Mouse (Mus musculus) CD4-positive helper T cell, adult 2 months (primary cell): ENCODE data around the gene Gm17651.

ENCODE experiments used
- DNase-seq: peaks from one replicate; pipeline ENCODE4 v3.0.0-alpha.2; 2012; ENCODE audit warnings: low read depth, missing footprints, low spot score

The Gm17651 gene

GRCm38 (mm10) chr3:97680631-97681320 is 6.3 kb upstream of the Gm17651 start:
- DNase-seq = peak; percentile 86

DNA sequence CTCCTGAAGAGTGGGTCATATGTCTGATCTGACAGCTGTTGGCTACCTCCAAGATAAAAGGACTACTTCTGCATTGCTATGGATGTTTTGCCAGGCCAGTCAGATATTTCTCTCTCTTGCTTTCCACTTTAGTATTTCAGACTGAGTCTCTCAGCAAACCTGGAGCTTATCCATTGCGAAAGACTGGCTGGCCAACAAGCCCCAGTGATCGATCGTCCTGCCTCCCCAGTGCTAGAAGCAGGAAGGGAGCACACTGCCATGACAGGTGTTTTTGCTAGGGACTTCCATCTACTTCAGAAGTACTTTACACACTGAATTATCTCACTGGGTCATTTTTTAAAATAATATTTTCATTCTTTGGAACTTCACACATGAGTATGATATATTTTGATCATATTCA is 3.9 kb upstream of the Gm17651 start:
- DNase-seq = no peak

DNA sequence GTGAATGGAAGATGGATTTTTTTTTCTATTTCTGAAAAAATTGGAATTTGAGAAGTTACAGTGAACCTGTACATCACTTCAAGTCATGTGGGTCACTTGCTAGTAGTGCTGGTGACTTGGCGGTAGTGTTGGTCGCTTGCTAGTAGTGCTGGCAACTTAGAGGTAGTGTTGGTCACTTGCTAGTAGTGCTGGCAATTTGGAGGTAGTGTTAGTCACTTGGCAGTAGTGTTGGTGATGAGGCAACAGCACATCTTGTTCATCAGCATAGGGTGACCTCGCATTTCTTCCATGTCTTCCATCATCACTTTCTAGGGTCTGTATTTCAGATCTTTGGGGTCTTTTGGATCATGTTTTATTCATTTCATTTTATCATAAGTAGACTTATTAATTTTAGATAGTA is 1.6 kb upstream of the Gm17651 start:
- DNase-seq = no peak

DNA sequence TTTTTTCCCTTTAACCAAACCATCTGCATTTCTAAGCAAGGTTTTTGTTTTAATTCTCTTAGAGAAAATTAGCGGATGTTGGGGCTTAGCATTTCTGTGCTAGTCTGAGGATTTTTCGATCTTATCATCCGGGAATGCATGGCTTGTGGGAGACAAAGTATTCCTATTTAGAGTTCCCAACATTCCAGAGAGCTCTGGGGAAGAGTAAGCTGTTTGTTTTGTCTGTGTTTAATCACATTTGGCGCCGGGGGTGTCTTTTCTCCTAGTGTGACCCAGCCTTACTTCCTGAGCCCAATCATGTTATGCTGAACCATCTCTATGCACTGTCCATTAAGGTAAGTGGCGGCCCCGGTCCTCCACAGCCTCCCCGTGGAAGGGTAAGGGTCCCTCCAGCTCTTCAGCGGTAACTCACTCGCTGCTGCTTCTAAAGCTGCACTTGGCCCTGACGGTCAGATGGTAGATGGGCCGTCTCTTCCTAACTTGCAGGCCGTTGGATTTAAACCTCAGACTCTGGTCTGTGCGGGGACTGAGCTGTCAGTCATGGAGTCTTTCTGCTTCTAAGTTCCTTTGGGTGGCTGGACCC is 7.3 kb downstream of the Gm17651 start:
- no peak for DNase-seq

- no peak for DNase-seq
Measured at GRCm38 (mm10) chr3:97666154-97666553, 8.3 kb downstream of the Gm17651 start.

GRCm38 (mm10) chr3:97665525-97665924 is 9.0 kb downstream of the Gm17651 start:
- no peak for DNase-seq

- DNase-seq = peak; percentile 21
Measured at GRCm38 (mm10) chr3:97661206-97661605, 13.3 kb downstream of the Gm17651 start.

- DNase-seq = no peak
Measured at GRCm38 (mm10) chr3:97659746-97660145, 14.7 kb downstream of the Gm17651 start.

- DNase-seq = no peak
Measured at GRCm38 (mm10) chr3:97658426-97659193, 15.9 kb downstream of the Gm17651 start.

- DNase-seq = peak; percentile 98
Measured at GRCm38 (mm10) chr3:97657655-97658411, 16.7 kb downstream of the Gm17651 start, which contains the start of gene Prkab2. TSS of gene Prkab2 (plus strand) at chr3:97658193.

GRCm38 (mm10) chr3:97654901-97655300 is 19.6 kb downstream of the Gm17651 start:
- peak; percentile 37 for DNase-seq

DNA sequence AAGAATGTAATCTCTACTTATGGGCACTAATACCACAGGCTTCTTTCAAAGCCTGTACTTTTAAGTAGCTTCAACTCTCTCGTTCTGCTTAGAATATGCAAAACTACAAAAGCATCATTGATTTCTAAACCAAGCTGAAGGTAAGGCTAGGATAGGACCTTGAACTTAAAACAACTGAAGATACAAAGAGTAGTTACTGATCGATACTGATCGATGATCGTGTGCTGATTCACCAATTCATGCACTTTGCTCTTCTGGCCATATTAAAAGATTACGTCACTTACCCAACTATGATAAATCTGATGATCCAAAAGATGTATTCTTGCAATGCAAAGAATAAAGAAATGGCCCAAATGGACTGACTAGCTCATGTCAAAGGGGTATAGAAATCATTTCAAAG is 20.7 kb downstream of the Gm17651 start:
- DNase-seq = no peak

GRCm38 (mm10) chr3:97651604-97652003 is 22.9 kb downstream of the Gm17651 start:
- no peak for DNase-seq

- DNase-seq = no peak
Measured at GRCm38 (mm10) chr3:97649469-97649868, 25.0 kb downstream of the Gm17651 start.

DNA sequence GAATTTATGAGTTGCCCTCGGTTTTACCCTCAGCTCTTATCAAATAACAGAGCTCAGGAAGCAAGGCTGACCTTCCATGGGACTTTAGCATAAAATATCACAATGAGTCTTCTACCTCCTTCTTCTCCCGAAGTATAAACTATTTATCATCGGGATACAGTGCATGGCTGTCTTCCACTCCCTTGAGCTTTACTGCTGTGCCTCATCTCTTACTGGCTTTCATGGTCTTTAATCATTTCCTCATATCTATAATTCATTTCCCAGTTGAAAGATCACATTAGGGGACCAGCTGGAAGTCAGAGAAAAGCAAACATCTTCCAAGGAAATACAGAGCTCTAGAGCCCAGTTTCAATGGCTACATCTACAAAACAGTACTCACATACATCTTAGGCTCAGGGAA is 25.5 kb downstream of the Gm17651 start:
- no peak for DNase-seq

DNA sequence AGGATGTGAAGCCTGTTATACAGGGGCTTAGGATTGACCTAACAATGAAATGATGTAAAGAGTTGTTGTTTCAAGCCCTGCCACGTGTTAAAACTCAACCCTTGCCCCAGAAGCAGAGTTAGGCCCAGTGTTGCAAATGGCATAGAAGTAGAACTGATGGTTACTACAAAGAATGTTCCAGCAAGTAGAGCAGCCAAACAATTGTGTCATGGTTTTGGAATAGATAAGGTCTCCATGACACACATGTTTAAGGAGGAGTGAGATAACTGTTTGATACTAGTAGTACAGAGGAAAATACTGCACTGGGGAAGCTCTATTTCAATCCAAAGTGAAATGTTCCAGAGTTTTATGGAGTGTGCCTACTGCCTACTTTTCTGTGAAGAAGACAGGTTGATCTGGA is 26.0 kb downstream of the Gm17651 start:
- no peak for DNase-seq

GRCm38 (mm10) chr3:97642001-97642400 is 32.5 kb downstream of the Gm17651 start:
- no peak for DNase-seq

DNA sequence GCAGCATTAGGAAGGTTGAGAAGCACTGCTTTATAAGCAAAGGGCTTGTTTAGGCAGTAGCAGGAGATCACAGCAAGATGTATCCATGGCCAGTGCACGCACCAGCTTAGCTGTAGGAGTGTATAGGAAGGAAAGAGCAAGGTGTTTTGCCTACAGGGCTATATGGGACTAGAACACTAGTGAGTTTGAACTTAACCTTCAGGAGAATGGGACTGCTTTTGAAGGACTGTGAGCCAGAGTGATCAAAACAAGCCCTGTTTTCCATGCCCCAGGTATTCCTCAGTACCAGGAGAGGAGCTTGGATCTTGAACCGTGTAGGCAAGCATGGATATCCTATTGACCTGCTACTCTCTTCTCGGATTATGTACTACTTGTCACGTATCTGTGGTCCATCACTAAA is 33.1 kb downstream of the Gm17651 start:
- no peak for DNase-seq

- DNase-seq = no peak
Measured at GRCm38 (mm10) chr3:97634288-97634761, 40.2 kb downstream of the Gm17651 start.

GRCm38 (mm10) chr3:97633456-97633855 is 41.0 kb downstream of the Gm17651 start:
- no peak for DNase-seq

DNA sequence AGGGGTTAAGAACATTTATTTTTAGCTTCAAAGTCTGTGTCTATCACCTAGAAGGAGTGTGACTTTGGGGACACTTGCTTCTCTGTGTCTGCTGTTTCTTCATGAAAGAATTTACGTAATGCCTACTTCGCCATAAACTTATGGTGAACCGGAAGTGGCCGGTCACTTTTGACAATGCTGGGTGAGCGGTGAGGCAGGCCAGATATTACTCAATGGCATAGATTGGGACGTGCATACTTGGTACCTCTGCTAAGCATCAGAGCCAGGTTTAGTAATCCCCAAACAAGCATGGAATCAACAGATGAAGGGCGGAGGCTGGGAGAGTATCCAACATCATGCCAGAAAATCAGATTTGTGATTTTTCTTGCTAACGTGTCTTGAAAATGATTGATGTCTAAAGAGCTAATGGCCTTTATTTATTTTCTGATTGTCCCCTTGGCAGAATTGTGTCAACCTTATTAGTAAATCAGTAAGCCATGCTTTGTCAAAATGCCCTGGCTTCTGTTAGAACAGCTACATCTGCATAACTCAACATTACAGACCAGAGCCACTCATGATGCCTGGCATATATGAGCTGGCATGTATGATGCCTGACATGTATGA is 43.1 kb downstream of the Gm17651 start:
- DNase-seq = no peak
